In the genomic region with DNA sequence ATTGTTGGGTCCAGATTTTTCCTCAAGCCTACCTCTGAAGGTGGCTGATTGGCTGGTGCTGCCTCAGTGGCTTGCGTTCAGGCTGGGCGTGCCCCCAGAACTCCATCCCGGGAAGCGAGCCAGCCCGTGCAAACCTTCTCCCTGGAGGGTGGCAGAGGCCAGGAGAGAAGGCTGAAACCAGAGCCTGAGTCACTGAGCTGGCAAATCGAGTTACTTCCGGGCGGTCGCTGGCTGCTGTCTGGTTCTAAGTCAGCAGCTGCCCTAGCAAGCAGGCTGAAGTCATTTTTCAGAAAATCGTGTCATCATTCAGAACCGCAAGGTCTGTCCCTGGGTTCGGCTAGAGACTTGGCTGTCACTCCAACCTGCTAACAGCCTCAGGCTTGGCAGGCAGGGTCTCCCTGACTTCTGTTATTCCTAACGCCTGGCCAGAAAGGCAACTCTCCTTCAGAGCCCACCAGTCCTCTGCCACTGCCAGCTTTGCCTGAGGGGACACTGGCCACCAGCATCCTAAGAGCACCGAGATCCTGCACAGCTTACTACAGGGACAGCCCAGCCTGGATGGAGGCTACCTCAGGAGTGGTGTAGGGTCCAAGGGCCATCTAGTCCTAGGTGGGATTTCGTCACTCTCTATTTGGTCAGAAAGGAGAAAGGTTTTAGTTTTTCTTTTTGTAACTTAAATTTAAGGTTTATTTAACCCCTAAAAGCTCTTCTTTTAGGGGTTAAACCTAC, we compare ENCODE assay signal across 9 mouse cellular contexts. TPM values are rescaled to one million over a fixed set of nuclear protein-coding genes. Genes with fewer than 3 reads are reported as not detected.
DNase-seq lines count a peak whose midpoint lies in the region.
"Had no signal": no experiment of that assay in that cellular context is flagged by ENCODE, and none has a peak within 500 bp of the region (broad histone marks: within the 10 kb centered on the region; RNA-seq: fewer than 3 reads in every experiment).

No protein-coding gene starts in this region.

- DNase-seq in ovary, adult 18-20 months (ENCODE audit: low spot score), result peak; percentile 59
- DNase-seq in ovary, postnatal 10 days (ENCODE audit: low spot score), result no peak
- peak; percentile 68 to 81 for DNase-seq in cerebellum, postnatal 25 days
- DNase-seq in heart, embryonic 10.5 days (ENCODE audit: low spot score), result no peak
- DNase-seq in kidney, postnatal 4 days, result peak; percentile 68 to 78
- peak; percentile 43 to 83 for DNase-seq in urinary bladder, postnatal 36 days (ENCODE audit: low spot score in 2 of 2)
- DNase-seq in spleen, postnatal 4 days (ENCODE audit: low spot score in 2 of 2), result no peak
- DNase-seq in thymus, postnatal 14 days, result no peak

- 68% methylated on average over 15 of the region's 15 CpGs for WGBS in heart, embryonic 10.5 days

- no peaks in the 10 kb centered on the region for H3K27me3 ChIP-seq in heart, embryonic 10.5 days (ENCODE audit: insufficient read depth, poor library complexity, severe bottlenecking)

- H3K9me3 ChIP-seq in heart, embryonic 10.5 days, result no peaks in the 10 kb centered on the region

- no peak overlapping the region for H3K4me3 ChIP-seq in heart, embryonic 10.5 days
- H3K4me3 ChIP-seq: myocyte had no signal

- peaks cover 23% of the 10 kb centered on the region for H3K4me1 ChIP-seq in heart, embryonic 10.5 days

- peak overlapping the region; percentile 47; the same call in 1 of the 2 replicates for H3K27ac ChIP-seq in heart, embryonic 10.5 days

- no peaks in the 10 kb centered on the region for H3K36me3 ChIP-seq in heart, embryonic 10.5 days

RNA-seq across cellular contexts. Expression of gene Tmem51, which starts 11.6 kb away (rescaled TPM):
- 21.0 and 25.9 TPM in 2 replicates for polyA plus RNA-seq in heart, embryonic 10.5 days (2016; fragmentation: Nextera tagmentation; extraction: Ambion mirVana)
- polyA plus RNA-seq: myocyte had no signal

Comparison
In these comparisons a context has a peak if more than half of its experiments do, and no peak if none do; other contexts are left out.
1. DNase-seq: peak in ovary, adult 18-20 months (single experiment), cerebellum, postnatal 25 days (2 of 2), kidney, postnatal 4 days (2 of 2) and urinary bladder, postnatal 36 days (2 of 2); none in ovary, postnatal 10 days (single experiment), heart, embryonic 10.5 days (single experiment), spleen, postnatal 4 days (0 of 2) and thymus, postnatal 14 days (single experiment).